21 mouse cellular contexts compared by ENCODE assay signal in genomic region chr17:5360759-5361158, GRCm38 (mm10). TPM values are rescaled to one million over a fixed set of nuclear protein-coding genes. Genes with fewer than 3 reads are reported as not detected.
DNase-seq lines count a peak whose midpoint lies in the region; ATAC-seq and TF ChIP-seq lines count a peak whose summit lies in the region.
"Had no signal": no experiment of that assay in that cellular context is flagged by ENCODE, and none has a peak within 500 bp of the region (broad histone marks: within the 10 kb centered on the region; RNA-seq: fewer than 3 reads in every experiment).

No protein-coding gene starts in this region.

- DNase-seq in kidney, adult 2 months = peak; percentile 95
- peak; percentile 89 to 96 for DNase-seq in adrenal gland, adult (ENCODE audit: inconsistent age in 2 of 2, low spot score in 1 of 2)
- peak; percentile 87 to 88 for DNase-seq in adrenal gland, postnatal 36 days
- peak; percentile 91 to 93 for DNase-seq in kidney, postnatal 36 days
- DNase-seq in thymus, postnatal 10 days (ENCODE audit: low spot score in 2 of 2) = no peak
- DNase-seq in limb, embryonic 10.5 days (ENCODE audit: low spot score) = no peak
- no peak for DNase-seq in cerebellum, postnatal 10 days
- DNase-seq: B cell, adult 2 months; cerebellum, adult 2 months; heart, postnatal 10 days; right cerebral cortex, adult 18-20 months; thymus, adult 2 months had no signal

- TF ChIP-seq CTCF in kidney, adult 2 months (conservative IDR thresholded peaks at IDR 0.05; ENCODE audit: insufficient read depth, insufficient read length, low read depth, low read length) = no peak

- no peak overlapping the region for H3K4me3 ChIP-seq in kidney, adult 2 months (ENCODE audit: insufficient read depth, low read depth, low read length)
- H3K4me3 ChIP-seq in kidney, embryonic 15.5 days (replicated peaks) = no peak overlapping the region
- no peak overlapping the region for H3K4me3 ChIP-seq in limb, embryonic 10.5 days
- H3K4me3 ChIP-seq: hindbrain, embryonic 15.5 days; liver, embryonic 12.5 days; midbrain, embryonic 12.5 days; myocyte; neural tube, embryonic 15.5 days had no signal

- H3K36me3 ChIP-seq in kidney, adult 2 months (ENCODE audit: control insufficient read depth, insufficient read depth, low read length) = no peaks in the 10 kb centered on the region
- no peaks in the 10 kb centered on the region for H3K36me3 ChIP-seq in kidney, embryonic 15.5 days
- H3K36me3 ChIP-seq in limb, embryonic 10.5 days = no peaks in the 10 kb centered on the region
- H3K36me3 ChIP-seq: hindbrain, embryonic 15.5 days; liver, embryonic 12.5 days; midbrain, embryonic 12.5 days; neural tube, embryonic 15.5 days had no signal

- 51% methylated on average over 2 of the region's 2 CpGs for WGBS in kidney, adult 2 months
- 80% methylated on average over 2 of the region's 2 CpGs for WGBS in kidney, embryonic 15.5 days
- WGBS in limb, embryonic 10.5 days = 78% methylated on average over 2 of the region's 2 CpGs

- no peaks in the 10 kb centered on the region for H3K9me3 ChIP-seq in kidney, embryonic 15.5 days (replicated peaks)
- H3K9me3 ChIP-seq in limb, embryonic 10.5 days (replicated peaks) = no peaks in the 10 kb centered on the region
- H3K9me3 ChIP-seq: hindbrain, embryonic 15.5 days; liver, embryonic 12.5 days; midbrain, embryonic 12.5 days; neural tube, embryonic 15.5 days had no signal

- no peak overlapping the region for H3K27ac ChIP-seq in kidney, adult 2 months (ENCODE audit: insufficient read depth, low read depth, low read length)
- no peak overlapping the region for H3K27ac ChIP-seq in kidney, embryonic 15.5 days
- no peak overlapping the region for H3K27ac ChIP-seq in limb, embryonic 10.5 days
- H3K27ac ChIP-seq: hindbrain, embryonic 15.5 days; liver, embryonic 12.5 days; midbrain, embryonic 12.5 days; neural tube, embryonic 15.5 days had no signal

- peaks cover 4% of the 10 kb centered on the region for H3K4me1 ChIP-seq in kidney, adult 2 months (ENCODE audit: control insufficient read depth, insufficient read depth, low read length)
- H3K4me1 ChIP-seq in kidney, embryonic 15.5 days = peaks cover under 1% of the 10 kb centered on the region; the same call in 1 of the 2 replicates
- H3K4me1 ChIP-seq in limb, embryonic 10.5 days = peaks cover 19% of the 10 kb centered on the region
- H3K4me1 ChIP-seq: liver, embryonic 12.5 days had no signal

- H3K9ac ChIP-seq in kidney, embryonic 15.5 days = no peak overlapping the region
- H3K9ac ChIP-seq: hindbrain, embryonic 15.5 days; liver, embryonic 12.5 days; midbrain, embryonic 12.5 days; neural tube, embryonic 15.5 days had no signal

- no peak for TF ChIP-seq POLR2A in kidney, adult 2 months (IDR thresholded peaks at IDR 0.05; ENCODE audit: low read depth, low read length)

- no peak overlapping the region for H3K4me2 ChIP-seq in kidney, embryonic 15.5 days
- H3K4me2 ChIP-seq: hindbrain, embryonic 15.5 days; liver, embryonic 12.5 days; midbrain, embryonic 12.5 days; neural tube, embryonic 15.5 days had no signal

- no peaks in the 10 kb centered on the region for H3K27me3 ChIP-seq in kidney, adult 2 months (replicated peaks; ENCODE audit: control insufficient read depth, insufficient read depth, low read length)
- no peaks in the 10 kb centered on the region for H3K27me3 ChIP-seq in kidney, embryonic 15.5 days
- H3K27me3 ChIP-seq in limb, embryonic 10.5 days (ENCODE audit: low read depth, poor library complexity, severe bottlenecking) = no peaks in the 10 kb centered on the region
- H3K27me3 ChIP-seq: hindbrain, embryonic 15.5 days; midbrain, embryonic 12.5 days; neural tube, embryonic 15.5 days had no signal

- no peak for ATAC-seq in kidney, embryonic 15.5 days (replicated peaks; ENCODE audit: low FRiP score)
- ATAC-seq: activated CD4-positive, CD25-positive, alpha-beta regulatory T cell, adult 4 months; liver, embryonic 12.5 days had no signal

RNA-seq across cellular contexts. Expression of gene Ldhal6b, which starts 57.8 kb away (rescaled TPM):
- polyA plus RNA-seq in kidney, adult 2 months (2012; rRNA removed) = 0.27 and 0.62 TPM in 2 replicates
- polyA plus RNA-seq in kidney, embryonic 15.5 days (2015; fragmentation: Nextera tagmentation; extraction: Ambion mirVana) = not detected in 2 replicates
- under 1 TPM; 0.82 to 0.89 TPM for total RNA-seq in adrenal gland, postnatal 36 days (2021)
- not detected in 2 replicates for polyA plus RNA-seq in limb, embryonic 10.5 days (2016; fragmentation: Nextera tagmentation; extraction: Ambion mirVana)
- polyA plus RNA-seq: hindbrain, embryonic 15.5 days; large intestine, adult 2 months; liver, embryonic 12.5 days; lung, embryonic 16.5 days; neural tube, embryonic 15.5 days had no signal

Comparison
In these comparisons a context has a peak if more than half of its experiments do, and no peak if none do; other contexts are left out.
1. DNase-seq: peak in kidney, adult 2 months (single experiment), adrenal gland, adult (2 of 2), adrenal gland, postnatal 36 days (2 of 2) and kidney, postnatal 36 days (2 of 2); none in thymus, postnatal 10 days (0 of 2), limb, embryonic 10.5 days (single experiment) and cerebellum, postnatal 10 days (0 of 2).